Mouse (Mus musculus) cerebellum, adult 2 months (tissue): ENCODE measurements around the gene Dhx15. TPM values are rescaled to one million over a fixed set of nuclear protein-coding genes. Genes with fewer than 3 reads are reported as not detected.
"Not testable (repeated sequence)": the region's sequence is repeated elsewhere in the genome, so short reads cannot be mapped to it uniquely, and the experiment has no call there.

Experiments used
- DNase-seq, 2 experiments: peaks; one replicate each; pipeline ENCODE4 v3.0.0; 2021
- H3K27ac ChIP-seq: fragments of 200-500 bp; 2 replicates; pipeline ENCODE4 v1.5.1; 2012; ENCODE audit warnings: low read length, control low read depth, inconsistent platforms; ENCODE audit not compliant: insufficient read depth
- H3K27me3 ChIP-seq: fragments of 200-500 bp; 2 replicates; pipeline ENCODE4 v1.6.1; 2012; ENCODE audit warnings: inconsistent platforms, mild to moderate bottlenecking, low read length, moderate library complexity; ENCODE audit not compliant: control insufficient read depth, insufficient read depth
- H3K4me1 ChIP-seq: fragments of 200-500 bp; 2 replicates; pipeline ENCODE4 v1.6.1; 2011; ENCODE audit warnings: low read length; ENCODE audit not compliant: control insufficient read depth, insufficient read depth
- H3K4me3 ChIP-seq: fragments of 200-500 bp; replicated peaks from 2 replicates; pipeline ENCODE3; 2011; ENCODE audit warnings: mild to moderate bottlenecking, low read depth, low read length, control low read depth; ENCODE audit not compliant: insufficient read depth
- CTCF ChIP-seq: fragments of 200-500 bp; IDR thresholded peaks from 2 replicates; pipeline ENCODE4 v1.5.1; 2011; ENCODE audit warnings: low read depth, mild to moderate bottlenecking, control low read depth, low read length, moderate library complexity, borderline replicate concordance; ENCODE audit not compliant: insufficient read depth
- POLR2A ChIP-seq: fragments of 200-500 bp; IDR thresholded peaks from 2 replicates; pipeline ENCODE4 v1.6.1; 2011; ENCODE audit warnings: low read length, control low read depth, borderline replicate concordance; ENCODE audit not compliant: insufficient read depth
- WGBS: fragments of 180-500 bp; shearing (Covaris S2); methylation state at CpG from one replicate; pipeline ENCODE4 v1.1.7; 2018; 5-methylcytosine and 5-hydroxymethylcytosine counted together
- polyA plus RNA-seq: library from polyadenylated mRNA; depleted of rRNA; stranded (reverse); fragments of >200 nt; gene quantifications from 2 replicates; pipeline ENCODE4 v1.2.3, GENCODE M21; 2012; rRNA removed

The Dhx15 gene
- 97.4 and 103 TPM in 2 replicates for polyA plus RNA-seq

DNA sequence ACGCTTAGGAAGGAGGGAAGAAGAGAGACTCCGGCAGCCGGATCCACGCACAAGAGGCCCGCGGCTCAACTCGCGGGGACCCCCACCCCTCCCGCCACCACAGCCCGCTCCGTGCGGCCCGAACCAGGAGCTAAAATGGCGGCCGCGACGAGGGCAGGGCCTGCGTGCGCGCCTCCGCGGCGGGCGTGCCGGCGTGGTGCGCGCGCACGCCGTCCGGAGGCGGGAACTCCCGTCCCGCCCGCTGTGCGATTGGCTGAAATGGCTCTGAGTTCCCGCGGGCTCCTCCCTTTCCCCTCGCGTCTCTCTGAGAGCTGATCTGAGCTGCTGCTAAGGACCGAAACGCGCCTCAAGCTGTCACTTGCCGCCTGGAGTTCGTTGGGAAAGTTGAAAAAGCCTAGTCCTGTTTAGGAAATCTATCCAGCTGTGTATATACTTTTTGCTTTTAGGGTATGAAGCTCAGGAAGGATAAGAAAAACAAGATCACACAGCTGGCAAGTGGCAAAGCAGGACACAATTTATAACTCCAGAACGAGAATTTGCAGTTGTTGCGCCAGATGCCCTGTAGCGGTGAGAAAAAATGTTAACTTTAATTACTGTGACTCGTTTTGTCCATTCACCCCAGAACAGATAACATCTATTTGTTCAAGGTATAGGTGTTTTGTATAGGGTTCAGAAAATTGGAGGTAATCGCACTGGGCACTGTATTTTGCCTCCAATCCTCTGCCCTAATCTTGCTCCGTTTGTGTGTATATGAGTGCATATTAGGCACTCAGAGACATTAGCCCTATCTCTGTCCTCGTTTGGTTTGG, at the start of gene Dhx15:
Gene Dhx15 (minus strand): TSS at position 144 of the 809 bp plus-strand sequence.
- WGBS: 1% methylated on average over 53 of the region's 53 CpGs
- TF ChIP-seq POLR2A (peak; percentile 77; the same call in 1 of the 2 replicates), CTCF (no peak)
- Histone ChIP-seq H3K27ac (peak within 1 kb of the TSS; percentile 83), H3K4me1 (peaks cover 2% of the 10 kb centered on the region; the same call in 1 of the 2 replicates), H3K4me3 (peak within 1 kb of the TSS; percentile 93), H3K27me3 (no peaks in the 10 kb centered on the region)
- peak; percentile 93 to 95 for DNase-seq

GRCm38 (mm10) chr5:52238877-52239276, 48.6 kb upstream of the Dhx15 start:
- H3K4me3 ChIP-seq: no peak overlapping the region
- no peak overlapping the region for H3K27ac ChIP-seq
- H3K4me1 ChIP-seq: no peaks in the 10 kb centered on the region
- H3K27me3 ChIP-seq: no peaks in the 10 kb centered on the region
- 88% methylated on average over 5 of the region's 5 CpGs for WGBS
- DNase-seq: no peak
- TF ChIP-seq CTCF (no peak), POLR2A (no peak)

DNA sequence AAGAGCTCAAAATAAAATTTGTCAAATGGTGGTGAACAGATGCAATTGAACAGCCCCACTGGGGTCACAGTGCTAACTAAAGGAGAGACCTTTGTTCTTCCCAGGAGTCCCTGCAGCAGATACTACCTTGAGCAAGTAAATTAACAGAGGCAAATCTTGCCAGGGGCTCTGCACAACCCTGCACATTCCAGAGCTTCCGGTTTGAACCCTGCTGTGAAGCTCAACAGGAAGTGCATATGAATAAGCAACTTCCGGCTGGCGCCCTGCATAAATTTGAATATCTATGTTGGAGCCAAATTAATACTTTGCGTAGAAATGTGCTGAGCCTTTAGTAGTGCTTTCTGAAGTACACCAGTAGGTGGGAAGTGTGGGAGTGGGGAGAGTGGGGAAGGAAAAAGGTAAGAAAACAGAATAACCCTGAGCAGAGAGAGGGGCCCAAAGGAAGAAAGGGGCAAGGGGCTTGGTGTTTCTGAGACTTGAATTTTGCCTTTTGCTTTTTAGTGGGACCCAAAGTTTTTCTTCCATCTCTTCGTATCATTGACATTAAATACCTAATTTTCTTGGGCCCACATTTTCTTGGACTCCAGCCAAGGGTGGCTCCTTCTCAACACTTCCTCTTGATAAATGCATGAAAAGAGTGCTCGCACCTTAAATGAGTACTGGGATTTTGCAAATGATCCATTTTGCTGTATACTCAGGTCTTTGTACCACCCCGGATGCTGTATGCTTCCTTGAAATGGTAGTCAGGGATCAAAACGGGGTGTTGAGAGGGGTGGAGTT, 47.8 kb upstream of the Dhx15 start:
- no peak overlapping the region for H3K4me3 ChIP-seq
- no peaks in the 10 kb centered on the region for H3K4me1 ChIP-seq
- H3K27me3 ChIP-seq: no peaks in the 10 kb centered on the region
- WGBS: 66% methylated on average over 8 of the region's 8 CpGs
- no peak for DNase-seq
- TF ChIP-seq POLR2A (no peak), CTCF (no peak)
- H3K27ac ChIP-seq: no peak overlapping the region

DNA sequence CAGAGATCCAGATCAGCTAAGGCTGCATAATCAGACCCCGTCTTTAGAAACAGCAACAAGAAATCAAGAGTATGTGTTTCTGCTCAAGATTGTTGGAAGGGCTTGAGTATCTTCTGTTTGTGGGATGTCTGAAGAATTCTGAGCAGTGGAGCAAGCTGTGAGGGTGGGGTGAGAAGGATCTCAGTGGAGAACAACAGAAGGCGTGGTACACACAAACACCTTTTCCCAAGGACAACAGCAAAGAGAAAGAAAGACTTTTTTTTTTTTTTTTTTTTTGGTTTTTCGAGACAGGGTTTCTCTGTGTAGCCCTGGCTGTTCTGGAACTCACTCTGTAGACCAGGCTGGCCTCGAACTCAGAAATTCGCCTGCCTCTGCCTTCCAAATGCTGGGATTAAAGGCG, 46.3 kb upstream of the Dhx15 start:
- not testable (repeated sequence) for H3K4me3 ChIP-seq, H3K4me1 ChIP-seq, H3K27ac ChIP-seq, DNase-seq, H3K27me3 ChIP-seq
- WGBS: 91% methylated on average over 6 of the region's 6 CpGs

DNA sequence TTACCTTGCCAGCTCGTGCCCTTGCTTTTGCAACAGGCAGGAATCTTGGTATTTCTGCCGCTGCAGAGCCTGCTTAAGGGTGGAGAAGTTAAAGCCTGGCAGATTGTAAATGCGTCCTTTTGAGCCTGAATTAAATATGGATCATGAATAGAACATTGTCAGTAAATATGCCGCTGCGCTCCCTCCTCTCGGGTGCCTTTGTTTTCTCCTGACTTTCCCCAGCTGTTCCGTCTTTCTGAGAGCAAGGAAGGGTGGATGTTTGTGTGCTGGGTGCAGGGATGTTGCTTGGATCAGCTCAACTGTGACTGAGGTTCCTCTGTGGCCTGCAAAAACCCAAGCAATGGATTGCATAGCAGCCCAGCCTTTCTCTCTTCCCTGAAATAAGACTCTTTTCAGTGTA, 44.3 kb upstream of the Dhx15 start:
- 36% methylated on average over 7 of the region's 7 CpGs for WGBS
- H3K4me1 ChIP-seq: no peaks in the 10 kb centered on the region
- DNase-seq: no peak
- TF ChIP-seq CTCF (no peak), POLR2A (no peak)
- no peaks in the 10 kb centered on the region for H3K27me3 ChIP-seq
- H3K4me3 ChIP-seq: no peak overlapping the region
- no peak overlapping the region for H3K27ac ChIP-seq

DNA sequence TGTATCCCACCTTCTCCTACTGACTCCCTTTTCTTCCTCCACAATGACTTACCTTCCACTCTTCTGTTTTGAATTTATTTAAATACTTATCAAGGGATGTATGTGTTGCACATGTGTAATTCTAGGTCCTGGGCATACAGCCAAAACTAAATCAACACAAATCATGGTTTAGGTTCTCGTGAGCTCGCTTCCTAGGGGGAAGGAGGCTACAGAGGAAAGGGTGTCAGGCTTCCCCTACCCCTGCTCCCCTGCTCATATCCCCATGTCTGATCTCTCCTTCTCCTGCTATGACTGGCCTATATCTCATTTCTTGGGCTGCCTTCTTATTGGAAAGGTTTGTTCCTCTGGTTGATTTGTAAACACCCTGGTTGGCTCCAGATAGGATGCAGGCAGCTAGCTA, 43.6 kb upstream of the Dhx15 start:
- Histone ChIP-seq H3K4me3 (no peak overlapping the region), H3K4me1 (no peaks in the 10 kb centered on the region)
- WGBS: 64% methylated on average over 2 of the region's 2 CpGs

DNA sequence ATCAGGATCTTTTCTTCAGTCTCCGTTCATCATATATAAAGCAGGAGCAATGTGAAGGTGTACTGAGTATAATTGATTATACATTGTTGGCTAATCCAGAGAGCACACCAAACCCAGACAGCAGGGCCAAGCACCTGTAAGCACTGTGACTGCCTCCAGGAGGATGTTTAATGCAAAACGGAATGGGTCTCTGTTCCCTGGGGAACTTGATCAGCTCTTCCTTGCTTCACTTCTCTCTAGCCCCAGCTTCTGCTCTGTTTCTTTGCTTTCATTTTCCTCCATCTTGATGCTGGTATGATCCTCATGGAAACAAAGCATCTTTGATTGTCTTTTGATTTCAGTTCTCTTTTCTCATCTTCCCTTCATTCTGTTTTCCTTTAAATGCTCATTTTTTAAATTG, 42.3 kb upstream of the Dhx15 start:
- no peak overlapping the region for H3K27ac ChIP-seq
- 57% methylated on average over 2 of the region's 2 CpGs for WGBS
- no peak overlapping the region for H3K4me3 ChIP-seq
- no peaks in the 10 kb centered on the region for H3K27me3 ChIP-seq
- TF ChIP-seq CTCF (no peak), POLR2A (no peak)
- no peak for DNase-seq
- H3K4me1 ChIP-seq: no peaks in the 10 kb centered on the region

More for the DNA sequence above, 43.6 kb upstream of the Dhx15 start:
- H3K27ac ChIP-seq: no peak overlapping the region
- H3K27me3 ChIP-seq: no peaks in the 10 kb centered on the region
- no peak for TF ChIP-seq POLR2A
- TF ChIP-seq CTCF: no peak
- no peak for DNase-seq

DNA sequence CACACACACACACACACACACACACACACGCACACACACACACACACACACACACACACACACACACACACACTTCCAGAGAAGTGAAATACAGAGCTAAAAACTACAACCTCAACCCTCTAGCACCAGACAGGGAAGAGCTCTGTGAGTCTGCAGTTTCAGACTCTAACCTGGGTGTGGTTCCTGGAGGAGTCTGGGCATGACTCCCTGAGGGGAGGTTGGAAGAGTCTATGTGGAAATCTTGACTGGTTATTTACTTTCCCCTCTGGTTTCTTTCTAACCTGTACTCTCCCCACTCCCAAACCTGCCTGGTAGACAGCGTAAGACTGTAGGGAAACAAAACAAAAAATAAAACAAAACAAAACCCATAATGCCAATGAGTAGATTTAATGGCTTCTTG, 41.9 kb upstream of the Dhx15 start:
- Histone ChIP-seq H3K27me3 (no peaks in the 10 kb centered on the region), H3K4me3 (no peak overlapping the region), H3K27ac (no peak overlapping the region), H3K4me1 (no peaks in the 10 kb centered on the region)
- WGBS: 82% methylated on average over 2 of the region's 2 CpGs
- TF ChIP-seq POLR2A (no peak), CTCF (no peak)
- no peak for DNase-seq
